Mouse (Mus musculus): ENCODE data around the gene Agbl5. TPM values are rescaled to one million over a fixed set of nuclear protein-coding genes. Genes with fewer than 3 reads are reported as not detected.

The Agbl5 gene
- polyA plus RNA-seq, 1 experiment: 5.2 TPM

GRCm38 (mm10) chr5:30853522-30853921, 35.0 kb upstream of the Agbl5 start:
- Histone ChIP-seq H3K4me3 (ENCODE audit: insufficient read depth, poor library complexity, severe bottlenecking) (no peak overlapping the region), H3K27me3 (ENCODE audit: control insufficient read depth, insufficient read depth, insufficient read length) (no peaks in the 10 kb centered on the region), H3K79me2 (ENCODE audit: control insufficient read depth, insufficient read depth) (no peaks in the 10 kb centered on the region), H3K79me3 (ENCODE audit: low read depth) (no peaks in the 10 kb centered on the region), H3ac (ENCODE audit: control insufficient read depth, insufficient read length, low read depth) (no peak overlapping the region), H3K36me3 (ENCODE audit: control insufficient read depth, insufficient read depth) (no peaks in the 10 kb centered on the region)
- TF ChIP-seq USF1 (IDR thresholded peaks at IDR 0.05; ENCODE audit: low read depth) (no peak), CEBPB (IDR thresholded peaks at IDR 0.05; ENCODE audit: low read depth) (no peak), MYOG (IDR thresholded peaks at IDR 0.05; ENCODE audit: control insufficient read depth, extremely low read depth, insufficient read length) (no peak), MAX (IDR thresholded peaks at IDR 0.05) (no peak), MYOD1 (IDR thresholded peaks at IDR 0.05; ENCODE audit: control insufficient read depth, insufficient read length, low read depth) (no peak), CTCF (IDR thresholded peaks at IDR 0.05; ENCODE audit: control insufficient read depth, insufficient read depth, insufficient read length) (no peak), FOSL1 (IDR thresholded peaks at IDR 0.05; ENCODE audit: insufficient read depth, low read length, poor library complexity, severe bottlenecking) (no peak)

DNA sequence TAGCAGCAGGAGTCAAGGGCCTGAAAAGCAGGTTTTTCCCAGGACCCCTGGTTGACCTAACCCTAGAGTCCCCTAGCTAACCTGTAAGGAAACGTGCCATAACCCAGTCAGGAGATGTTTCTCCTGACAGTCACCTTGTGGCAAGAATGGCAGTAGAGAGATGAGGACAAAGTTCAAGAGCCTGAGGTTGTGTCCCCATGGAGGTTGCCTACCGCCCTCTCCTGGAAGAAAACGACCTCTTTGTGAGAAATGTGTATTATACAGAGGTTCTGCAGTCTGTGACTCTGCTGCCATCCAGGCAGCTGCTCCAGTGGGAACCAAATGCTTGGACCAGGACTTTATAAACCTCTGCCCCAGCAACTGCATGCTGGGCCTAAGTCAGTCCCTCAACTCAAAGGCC, 32.8 kb upstream of the Agbl5 start:
- TF ChIP-seq MYOG (IDR thresholded peaks at IDR 0.05; ENCODE audit: control insufficient read depth, extremely low read depth, insufficient read length) (no peak), FOSL1 (IDR thresholded peaks at IDR 0.05; ENCODE audit: insufficient read depth, low read length, poor library complexity, severe bottlenecking) (no peak), MYOD1 (IDR thresholded peaks at IDR 0.05; ENCODE audit: control insufficient read depth, insufficient read length, low read depth) (no peak), CEBPB (IDR thresholded peaks at IDR 0.05; ENCODE audit: low read depth) (no peak), CTCF (IDR thresholded peaks at IDR 0.05; ENCODE audit: control insufficient read depth, insufficient read depth, insufficient read length) (no peak), USF1 (IDR thresholded peaks at IDR 0.05; ENCODE audit: low read depth) (no peak), MAX (IDR thresholded peaks at IDR 0.05) (no peak)
- Histone ChIP-seq H3K79me2 (ENCODE audit: control insufficient read depth, insufficient read depth) (no peaks in the 10 kb centered on the region), H3K79me3 (ENCODE audit: low read depth) (no peaks in the 10 kb centered on the region), H3K36me3 (ENCODE audit: control insufficient read depth, insufficient read depth) (no peaks in the 10 kb centered on the region), H3K27me3 (ENCODE audit: control insufficient read depth, insufficient read depth, insufficient read length) (no peaks in the 10 kb centered on the region), H3K4me3 (ENCODE audit: insufficient read depth, poor library complexity, severe bottlenecking) (no peak overlapping the region), H3ac (ENCODE audit: control insufficient read depth, insufficient read length, low read depth) (no peak overlapping the region)

DNA sequence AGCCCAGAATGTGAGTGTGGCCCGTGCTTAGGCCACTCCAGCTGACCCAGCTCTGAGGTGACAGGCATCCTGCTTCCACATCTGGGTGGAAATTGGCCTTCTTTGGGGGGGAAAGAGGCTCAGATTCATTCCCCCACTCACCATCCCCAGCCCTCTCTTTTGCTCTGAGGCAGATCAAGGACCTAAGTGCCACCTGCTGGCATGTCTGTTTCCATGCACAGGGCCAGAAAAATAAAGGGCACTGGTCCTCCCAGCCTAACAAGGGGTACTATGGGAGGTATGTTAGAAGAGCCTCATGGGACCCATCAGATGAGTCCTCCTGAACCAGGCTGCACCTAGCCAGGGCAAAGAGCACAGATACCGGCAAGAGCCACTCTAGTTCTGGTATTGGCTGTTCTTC, 32.4 kb upstream of the Agbl5 start:
- Histone ChIP-seq H3K27me3 (ENCODE audit: control insufficient read depth, insufficient read depth, insufficient read length) (no peaks in the 10 kb centered on the region), H3K79me3 (ENCODE audit: low read depth) (no peaks in the 10 kb centered on the region), H3K36me3 (ENCODE audit: control insufficient read depth, insufficient read depth) (no peaks in the 10 kb centered on the region), H3K79me2 (ENCODE audit: control insufficient read depth, insufficient read depth) (no peaks in the 10 kb centered on the region), H3K4me3 (ENCODE audit: insufficient read depth, poor library complexity, severe bottlenecking) (no peak overlapping the region), H3ac (ENCODE audit: control insufficient read depth, insufficient read length, low read depth) (no peak overlapping the region)
- no peak for TF ChIP-seq MYOG (IDR thresholded peaks at IDR 0.05; ENCODE audit: control insufficient read depth, extremely low read depth, insufficient read length)
- TF ChIP-seq FOSL1 (IDR thresholded peaks at IDR 0.05; ENCODE audit: insufficient read depth, low read length, poor library complexity, severe bottlenecking): no peak
- no peak for TF ChIP-seq MYOD1 (IDR thresholded peaks at IDR 0.05; ENCODE audit: control insufficient read depth, insufficient read length, low read depth)
- TF ChIP-seq USF1 (IDR thresholded peaks at IDR 0.05; ENCODE audit: low read depth): no peak
- TF ChIP-seq MAX (IDR thresholded peaks at IDR 0.05): no peak
- TF ChIP-seq CTCF (IDR thresholded peaks at IDR 0.05; ENCODE audit: control insufficient read depth, insufficient read depth, insufficient read length): no peak

DNA sequence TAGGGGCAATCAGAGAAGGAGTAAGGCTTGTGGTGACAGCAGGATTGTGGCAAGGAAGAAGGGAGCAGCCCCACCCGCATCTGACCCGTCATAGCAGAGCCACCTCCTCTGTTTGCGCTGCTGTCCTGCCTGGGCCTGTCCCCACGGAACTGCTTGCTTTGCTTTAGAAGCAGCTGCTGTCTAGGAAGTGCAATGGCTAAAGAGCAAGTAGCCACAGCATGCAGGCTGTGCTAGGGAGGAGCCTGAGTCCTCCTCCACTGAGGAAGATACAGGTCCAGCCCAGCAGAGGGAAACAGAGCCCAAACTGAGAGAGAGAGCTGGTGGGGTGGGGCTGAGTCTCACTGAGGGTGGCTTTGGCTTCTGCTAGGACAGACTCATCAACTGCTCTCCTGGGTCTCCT, 24.6 kb upstream of the Agbl5 start:
- no peaks in the 10 kb centered on the region for H3K79me2 ChIP-seq (ENCODE audit: control insufficient read depth, insufficient read depth)
- H3K79me3 ChIP-seq (ENCODE audit: low read depth): no peaks in the 10 kb centered on the region
- H3ac ChIP-seq (ENCODE audit: control insufficient read depth, insufficient read length, low read depth): no peak overlapping the region
- no peak overlapping the region for H3K4me3 ChIP-seq (ENCODE audit: insufficient read depth, poor library complexity, severe bottlenecking)
- no peaks in the 10 kb centered on the region for H3K36me3 ChIP-seq (ENCODE audit: control insufficient read depth, insufficient read depth)
- no peaks in the 10 kb centered on the region for H3K27me3 ChIP-seq (ENCODE audit: control insufficient read depth, insufficient read depth, insufficient read length)
- no peak for TF ChIP-seq MYOD1 (IDR thresholded peaks at IDR 0.05; ENCODE audit: control insufficient read depth, insufficient read length, low read depth)
- TF ChIP-seq FOSL1 (IDR thresholded peaks at IDR 0.05; ENCODE audit: insufficient read depth, low read length, poor library complexity, severe bottlenecking): no peak
- TF ChIP-seq MAX (IDR thresholded peaks at IDR 0.05): no peak
- TF ChIP-seq CEBPB (IDR thresholded peaks at IDR 0.05; ENCODE audit: low read depth): no peak
- no peak for TF ChIP-seq USF1 (IDR thresholded peaks at IDR 0.05; ENCODE audit: low read depth)

DNA sequence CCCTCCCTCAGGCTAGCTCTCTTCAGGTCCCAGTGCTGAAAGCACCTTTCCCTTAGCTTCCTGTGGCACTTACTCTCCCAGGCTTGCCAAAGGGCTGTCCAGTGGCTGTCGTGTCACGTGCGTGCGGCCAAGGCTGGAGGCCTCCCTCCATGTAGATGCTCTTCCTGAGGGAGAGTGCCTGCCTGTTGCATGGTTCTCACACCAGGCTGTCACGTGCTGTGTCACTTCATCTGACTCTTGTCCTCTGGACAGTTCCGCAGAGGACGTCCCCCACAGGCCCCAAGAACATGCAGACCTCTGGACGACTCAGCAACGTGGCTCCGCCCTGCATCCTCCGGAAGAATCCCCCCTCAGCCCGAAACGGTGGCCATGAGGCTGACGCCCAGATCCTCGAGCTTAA, 24.2 kb upstream of the Agbl5 start:
- H3K4me3 ChIP-seq (ENCODE audit: insufficient read depth, poor library complexity, severe bottlenecking): no peak overlapping the region
- H3K79me2 ChIP-seq (ENCODE audit: control insufficient read depth, insufficient read depth): no peaks in the 10 kb centered on the region
- no peaks in the 10 kb centered on the region for H3K36me3 ChIP-seq (ENCODE audit: control insufficient read depth, insufficient read depth)
- H3K27me3 ChIP-seq (ENCODE audit: control insufficient read depth, insufficient read depth, insufficient read length): no peaks in the 10 kb centered on the region
- H3K79me3 ChIP-seq (ENCODE audit: low read depth): no peaks in the 10 kb centered on the region
- TF ChIP-seq MYOD1 (IDR thresholded peaks at IDR 0.05; ENCODE audit: control insufficient read depth, insufficient read length, low read depth) (no peak), CEBPB (IDR thresholded peaks at IDR 0.05; ENCODE audit: low read depth) (no peak), MAX (IDR thresholded peaks at IDR 0.05) (no peak), FOSL1 (IDR thresholded peaks at IDR 0.05; ENCODE audit: insufficient read depth, low read length, poor library complexity, severe bottlenecking) (no peak), MYOG (IDR thresholded peaks at IDR 0.05; ENCODE audit: control insufficient read depth, extremely low read depth, insufficient read length) (no peak), USF1 (IDR thresholded peaks at IDR 0.05; ENCODE audit: low read depth) (no peak), CTCF (IDR thresholded peaks at IDR 0.05; ENCODE audit: control insufficient read depth, insufficient read depth, insufficient read length) (no peak)
- H3ac ChIP-seq (ENCODE audit: control insufficient read depth, insufficient read length, low read depth): no peak overlapping the region

DNA sequence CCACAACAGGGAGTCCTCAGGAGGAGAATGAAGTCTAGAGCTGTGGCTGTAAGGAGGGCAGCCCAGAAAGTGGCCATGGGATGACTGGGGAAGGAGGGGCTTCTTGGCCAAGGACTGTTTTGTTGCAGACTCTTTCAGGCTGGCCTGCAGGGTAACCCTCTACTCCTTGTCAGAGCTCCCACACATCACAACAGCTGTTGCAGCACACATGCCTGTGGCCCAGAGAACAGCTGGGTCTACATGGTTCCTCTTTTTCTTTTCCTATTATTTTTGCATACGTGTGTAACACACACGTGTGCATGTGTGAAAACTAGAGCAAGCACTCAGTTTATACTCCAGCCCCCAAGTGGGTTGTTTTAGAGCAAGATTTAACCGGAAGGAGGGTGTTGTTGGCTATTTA, 21.6 kb upstream of the Agbl5 start:
- no peaks in the 10 kb centered on the region for H3K27me3 ChIP-seq (ENCODE audit: control insufficient read depth, insufficient read depth, insufficient read length)
- peaks cover 10% of the 10 kb centered on the region for H3K36me3 ChIP-seq (ENCODE audit: control insufficient read depth, insufficient read depth)
- no peak for TF ChIP-seq USF1 (IDR thresholded peaks at IDR 0.05; ENCODE audit: low read depth)
- no peak for TF ChIP-seq CTCF (IDR thresholded peaks at IDR 0.05; ENCODE audit: control insufficient read depth, insufficient read depth, insufficient read length)
- no peak for TF ChIP-seq CEBPB (IDR thresholded peaks at IDR 0.05; ENCODE audit: low read depth)
- TF ChIP-seq MYOG (IDR thresholded peaks at IDR 0.05; ENCODE audit: control insufficient read depth, extremely low read depth, insufficient read length): no peak
- no peak for TF ChIP-seq MAX (IDR thresholded peaks at IDR 0.05)
- no peak overlapping the region for H3ac ChIP-seq (ENCODE audit: control insufficient read depth, insufficient read length, low read depth)
- H3K79me2 ChIP-seq (ENCODE audit: control insufficient read depth, insufficient read depth): peaks cover 23% of the 10 kb centered on the region
- peaks cover 8% of the 10 kb centered on the region for H3K79me3 ChIP-seq (ENCODE audit: low read depth)
- H3K4me3 ChIP-seq (ENCODE audit: insufficient read depth, poor library complexity, severe bottlenecking): no peak overlapping the region
